Mouse (Mus musculus): ENCODE measurements around the gene S100a11. TPM values are rescaled to one million over a fixed set of nuclear protein-coding genes. Genes with fewer than 3 reads are reported as not detected.

S100a11 gene
- polyA plus RNA-seq, 1 experiment from 2014 or later, result 1,131 TPM

- Histone ChIP-seq H3K27ac (no peak overlapping the region), H3K4me3 (no peak overlapping the region), H3K4me1 (peaks cover 35% of the 10 kb centered on the region), H3K9ac (no peak overlapping the region), H3K4me2 (replicated peaks) (no peak overlapping the region), H3K27me3 (peaks cover 6% of the 10 kb centered on the region; the same call in 1 of the 2 replicates), H3K36me3 (no peaks in the 10 kb centered on the region), H3K9me3 (no peaks in the 10 kb centered on the region)
- no peak for ATAC-seq (ENCODE audit: low FRiP score, low read depth)
- 94% methylated on average over 2 of the region's 2 CpGs for WGBS
Observed at GRCm38 (mm10) chr3:93553311-93553710, 33.0 kb downstream of the S100a11 start.

- H3K9ac ChIP-seq, result no peak overlapping the region
- peaks cover 6% of the 10 kb centered on the region; the same call in 1 of the 2 replicates for H3K27me3 ChIP-seq
- H3K4me3 ChIP-seq, result no peak overlapping the region
- H3K36me3 ChIP-seq, result no peaks in the 10 kb centered on the region
- H3K9me3 ChIP-seq, result no peaks in the 10 kb centered on the region
- peak overlapping the region; percentile 74; the same call in 1 of the 2 replicates for H3K4me2 ChIP-seq (replicated peaks)
- no peak for ATAC-seq (ENCODE audit: low FRiP score, low read depth)
- peaks cover 35% of the 10 kb centered on the region for H3K4me1 ChIP-seq
- no peak overlapping the region for H3K27ac ChIP-seq
- 61% methylated on average over 9 of the region's 9 CpGs for WGBS
Observed at GRCm38 (mm10) chr3:93553765-93554378, 33.6 kb downstream of the S100a11 start.

- Histone ChIP-seq H3K4me2 (replicated peaks) (peak overlapping the region; percentile 74), H3K36me3 (no peaks in the 10 kb centered on the region), H3K27ac (peak overlapping the region; percentile 85; the same call in 1 of the 2 replicates), H3K4me1 (peaks cover 35% of the 10 kb centered on the region), H3K9ac (peak overlapping the region; percentile 82), H3K4me3 (peak overlapping the region; percentile 66), H3K9me3 (no peaks in the 10 kb centered on the region), H3K27me3 (peaks cover 6% of the 10 kb centered on the region; the same call in 1 of the 2 replicates)
- 21% methylated on average over 13 of the region's 13 CpGs for WGBS
- ATAC-seq (ENCODE audit: low FRiP score, low read depth), result peak; percentile 41
Observed at GRCm38 (mm10) chr3:93554379-93554980, 34.2 kb downstream of the S100a11 start.

GRCm38 (mm10) chr3:93554981-93555877 lies 34.9 kb downstream of the S100a11 start, which contains the start of gene S100a10:
S100a10 (plus strand) TSS chr3:93555080.
- H3K9me3 ChIP-seq, result no peaks in the 10 kb centered on the region
- H3K4me3 ChIP-seq, result peak within 1 kb of the TSS; percentile 66
- peak within 1 kb of the TSS; percentile 74 for H3K4me2 ChIP-seq (replicated peaks)
- H3K36me3 ChIP-seq, result no peaks in the 10 kb centered on the region
- peaks cover 35% of the 10 kb centered on the region for H3K4me1 ChIP-seq
- peaks cover 6% of the 10 kb centered on the region; the same call in 1 of the 2 replicates for H3K27me3 ChIP-seq
- peak within 1 kb of the TSS; percentile 82 for H3K9ac ChIP-seq
- 2% methylated on average over 36 of the region's 39 CpGs for WGBS
- peak; percentile 84 for ATAC-seq (ENCODE audit: low FRiP score, low read depth)
- peak within 1 kb of the TSS; percentile 85 for H3K27ac ChIP-seq

- H3K27me3 ChIP-seq, result peaks cover 6% of the 10 kb centered on the region; the same call in 1 of the 2 replicates
- 22% methylated on average over 2 of the region's 2 CpGs for WGBS
- peaks cover 1% of the 10 kb centered on the region; the same call in 1 of the 2 replicates for H3K36me3 ChIP-seq
- peak overlapping the region; percentile 66 for H3K4me3 ChIP-seq
- peak overlapping the region; percentile 82 for H3K9ac ChIP-seq
- H3K4me1 ChIP-seq, result peaks cover 35% of the 10 kb centered on the region
- H3K27ac ChIP-seq, result peak overlapping the region; percentile 85
- peak overlapping the region; percentile 74 for H3K4me2 ChIP-seq (replicated peaks)
- ATAC-seq (ENCODE audit: low FRiP score, low read depth), result peak; percentile 20; the same call in 1 of the 2 replicates
- H3K9me3 ChIP-seq, result no peaks in the 10 kb centered on the region
Observed at GRCm38 (mm10) chr3:93555878-93556254, 35.6 kb downstream of the S100a11 start.

GRCm38 (mm10) chr3:93556599-93556998 lies 36.3 kb downstream of the S100a11 start:
- WGBS, result 55% methylated on average over 1 of the region's 1 CpGs
- H3K4me2 ChIP-seq (replicated peaks), result peak overlapping the region; percentile 74
- H3K36me3 ChIP-seq, result peaks cover 9% of the 10 kb centered on the region
- ATAC-seq (ENCODE audit: low FRiP score, low read depth), result no peak
- peaks cover 35% of the 10 kb centered on the region for H3K4me1 ChIP-seq
- H3K27me3 ChIP-seq, result peaks cover 6% of the 10 kb centered on the region; the same call in 1 of the 2 replicates
- H3K9me3 ChIP-seq, result no peaks in the 10 kb centered on the region
- H3K9ac ChIP-seq, result no peak overlapping the region
- H3K27ac ChIP-seq, result 0 out of 2 replicates have a peak overlapping the region, but pooled peaks have one; percentile 39
- H3K4me3 ChIP-seq, result peak overlapping the region; percentile 66

- Histone ChIP-seq H3K36me3 (peaks cover 18% of the 10 kb centered on the region), H3K9ac (no peak overlapping the region), H3K27me3 (peaks cover 6% of the 10 kb centered on the region; the same call in 1 of the 2 replicates), H3K9me3 (no peaks in the 10 kb centered on the region), H3K4me2 (replicated peaks) (peak overlapping the region; percentile 74), H3K27ac (no peak overlapping the region), H3K4me1 (peaks cover 35% of the 10 kb centered on the region), H3K4me3 (0 out of 2 replicates have a peak overlapping the region, but pooled peaks have one; percentile 0)
- ATAC-seq (ENCODE audit: low FRiP score, low read depth), result no peak
- WGBS, result 46% methylated on average over 4 of the region's 4 CpGs
Observed at GRCm38 (mm10) chr3:93557471-93557870, 37.2 kb downstream of the S100a11 start.

- Histone ChIP-seq H3K9me3 (no peaks in the 10 kb centered on the region), H3K27ac (no peak overlapping the region), H3K4me1 (peaks cover 23% of the 10 kb centered on the region), H3K4me3 (no peak overlapping the region), H3K9ac (no peak overlapping the region), H3K4me2 (replicated peaks) (no peak overlapping the region), H3K27me3 (no peaks in the 10 kb centered on the region), H3K36me3 (peaks cover 40% of the 10 kb centered on the region)
- 91% methylated on average over 6 of the region's 6 CpGs for WGBS
- ATAC-seq (ENCODE audit: low FRiP score, low read depth), result no peak
Observed at GRCm38 (mm10) chr3:93559961-93560360, 39.7 kb downstream of the S100a11 start.

GRCm38 (mm10) chr3:93562372-93562771 lies 42.1 kb downstream of the S100a11 start:
- H3K4me1 ChIP-seq, result peaks cover 5% of the 10 kb centered on the region
- H3K27me3 ChIP-seq, result no peaks in the 10 kb centered on the region
- no peak overlapping the region for H3K4me3 ChIP-seq
- peaks cover 46% of the 10 kb centered on the region for H3K36me3 ChIP-seq
- H3K9me3 ChIP-seq, result no peaks in the 10 kb centered on the region
- no peak overlapping the region for H3K9ac ChIP-seq
- no peak overlapping the region for H3K27ac ChIP-seq
- no peak for ATAC-seq (ENCODE audit: low FRiP score, low read depth)
- 86% methylated on average over 2 of the region's 2 CpGs for WGBS
- no peak overlapping the region for H3K4me2 ChIP-seq (replicated peaks)

GRCm38 (mm10) chr3:93563216-93563615 lies 42.9 kb downstream of the S100a11 start:
- no peak overlapping the region for H3K9ac ChIP-seq
- 96% methylated on average over 4 of the region's 4 CpGs for WGBS
- H3K9me3 ChIP-seq, result no peaks in the 10 kb centered on the region
- H3K27ac ChIP-seq, result no peak overlapping the region
- H3K4me1 ChIP-seq, result peaks cover 7% of the 10 kb centered on the region
- H3K4me3 ChIP-seq, result no peak overlapping the region
- no peaks in the 10 kb centered on the region for H3K27me3 ChIP-seq
- H3K4me2 ChIP-seq (replicated peaks), result no peak overlapping the region
- ATAC-seq (ENCODE audit: low FRiP score, low read depth), result no peak
- peaks cover 46% of the 10 kb centered on the region for H3K36me3 ChIP-seq

GRCm38 (mm10) chr3:93566892-93567291 lies 46.6 kb downstream of the S100a11 start:
- H3K36me3 ChIP-seq, result peaks cover 34% of the 10 kb centered on the region
- no peak overlapping the region for H3K27ac ChIP-seq
- H3K9me3 ChIP-seq, result no peaks in the 10 kb centered on the region
- WGBS, result 60% methylated on average over 3 of the region's 3 CpGs
- H3K4me2 ChIP-seq (replicated peaks), result no peak overlapping the region
- ATAC-seq (ENCODE audit: low FRiP score, low read depth), result no peak
- peaks cover 16% of the 10 kb centered on the region for H3K4me1 ChIP-seq
- no peaks in the 10 kb centered on the region for H3K27me3 ChIP-seq
- no peak overlapping the region for H3K9ac ChIP-seq
- no peak overlapping the region for H3K4me3 ChIP-seq

Data from limb, embryonic 13.5 days (tissue).